Mouse (Mus musculus) limb, embryonic 10.5 days (tissue): ENCODE results near the gene Ppil4. TPM values are rescaled to one million over a fixed set of nuclear protein-coding genes. Genes with fewer than 3 reads are reported as not detected.

ENCODE experiments used
- DNase-seq: peaks from one replicate; pipeline ENCODE4 v3.0.0-alpha.2; 2017; ENCODE audit warnings: low spot score
- H3K27ac ChIP-seq: fragments of 300-500 bp; sonication (generic); 2 replicates; pipeline ENCODE4 v1.5.1; 2016; ENCODE audit warnings: mild to moderate bottlenecking
- H3K27me3 ChIP-seq: fragments of 300-500 bp; sonication (generic); 2 replicates; pipeline ENCODE4 v1.6.1; 2016; ENCODE audit warnings: low read depth, mild to moderate bottlenecking; ENCODE audit not compliant: poor library complexity, severe bottlenecking
- H3K36me3 ChIP-seq: fragments of 300-500 bp; sonication (generic); 2 replicates; pipeline ENCODE4 v1.6.1; 2016; ENCODE audit warnings: mild to moderate bottlenecking, moderate library complexity
- H3K4me1 ChIP-seq: fragments of 300-500 bp; sonication (generic); 2 replicates; pipeline ENCODE4 v1.6.1; 2016
- H3K4me3 ChIP-seq: fragments of 300-500 bp; sonication (generic); 2 replicates; pipeline ENCODE4 v1.5.1; 2016; ENCODE audit warnings: mild to moderate bottlenecking, moderate library complexity
- H3K9me3 ChIP-seq: fragments of 300-500 bp; sonication (generic); replicated peaks from 2 replicates; pipeline ENCODE4 v1.6.1; 2016; ENCODE audit warnings: mild to moderate bottlenecking
- WGBS: fragments of 180-500 bp; shearing (Covaris S2); methylation state at CpG from one replicate; pipeline ENCODE4 v1.1.7; 2016; 5-methylcytosine and 5-hydroxymethylcytosine counted together
- polyA plus RNA-seq: library from polyadenylated mRNA; unstranded; fragments of >200 nt; fragmentation: Nextera tagmentation; extraction: Ambion mirVana; gene quantifications from 2 replicates; pipeline ENCODE4 v1.2.1, GENCODE M21; 2016

Gene Ppil4
- polyA plus RNA-seq, 1 experiment from 2014 or later: 44.6 TPM

- no peaks in the 10 kb centered on the region for H3K36me3 ChIP-seq
- H3K4me1 ChIP-seq: peaks cover 9% of the 10 kb centered on the region
- no peaks in the 10 kb centered on the region for H3K9me3 ChIP-seq
- no peak overlapping the region for H3K4me3 ChIP-seq
- 87% methylated on average over 9 of the region's 9 CpGs for WGBS
- no peak overlapping the region for H3K27ac ChIP-seq
- peaks cover 10% of the 10 kb centered on the region; the same call in 1 of the 2 replicates for H3K27me3 ChIP-seq
- no peak for DNase-seq
Measured at GRCm38 (mm10) chr10:7833377-7834165, 40.9 kb downstream of the Ppil4 start.

GRCm38 (mm10) chr10:7834671-7835225, 42.1 kb downstream of the Ppil4 start:
- Histone ChIP-seq H3K27me3 (peaks cover 10% of the 10 kb centered on the region; the same call in 1 of the 2 replicates), H3K27ac (no peak overlapping the region), H3K36me3 (no peaks in the 10 kb centered on the region), H3K4me1 (peaks cover 9% of the 10 kb centered on the region), H3K9me3 (no peaks in the 10 kb centered on the region), H3K4me3 (no peak overlapping the region)
- WGBS: 75% methylated on average over 10 of the region's 10 CpGs
- DNase-seq: no peak

GRCm38 (mm10) chr10:7836902-7837301, 44.2 kb downstream of the Ppil4 start:
- Histone ChIP-seq H3K36me3 (no peaks in the 10 kb centered on the region), H3K4me1 (peaks cover 10% of the 10 kb centered on the region), H3K9me3 (no peaks in the 10 kb centered on the region), H3K27ac (no peak overlapping the region), H3K4me3 (no peak overlapping the region), H3K27me3 (peaks cover 15% of the 10 kb centered on the region; the same call in 1 of the 2 replicates)
- 73% methylated on average over 2 of the region's 2 CpGs for WGBS
- DNase-seq: no peak

- Histone ChIP-seq H3K4me1 (peaks cover 4% of the 10 kb centered on the region), H3K27me3 (peaks cover 13% of the 10 kb centered on the region; the same call in 1 of the 2 replicates), H3K4me3 (no peak overlapping the region), H3K9me3 (no peaks in the 10 kb centered on the region), H3K36me3 (no peaks in the 10 kb centered on the region), H3K27ac (no peak overlapping the region)
- no peak for DNase-seq
- WGBS: 94% methylated on average over 8 of the region's 8 CpGs
Measured at GRCm38 (mm10) chr10:7837446-7837845, 44.8 kb downstream of the Ppil4 start.

- WGBS: 92% methylated on average over 8 of the region's 8 CpGs
- Histone ChIP-seq H3K27me3 (peaks cover 13% of the 10 kb centered on the region; the same call in 1 of the 2 replicates), H3K9me3 (no peaks in the 10 kb centered on the region), H3K36me3 (no peaks in the 10 kb centered on the region), H3K4me3 (no peak overlapping the region), H3K27ac (no peak overlapping the region), H3K4me1 (0 out of 2 replicates have a peak, but pooled peaks cover 3% of the 10 kb centered on the region)
- DNase-seq: no peak
Measured at GRCm38 (mm10) chr10:7838036-7838435, 45.3 kb downstream of the Ppil4 start.

- no peak for DNase-seq
- no peak overlapping the region for H3K27ac ChIP-seq
- H3K36me3 ChIP-seq: no peaks in the 10 kb centered on the region
- peaks cover 10% of the 10 kb centered on the region; the same call in 1 of the 2 replicates for H3K27me3 ChIP-seq
- H3K4me3 ChIP-seq: no peak overlapping the region
- H3K9me3 ChIP-seq: no peaks in the 10 kb centered on the region
- H3K4me1 ChIP-seq: 0 out of 2 replicates have a peak, but pooled peaks cover 3% of the 10 kb centered on the region
- WGBS: 83% methylated on average over 5 of the region's 5 CpGs
Measured at GRCm38 (mm10) chr10:7838874-7839421, 46.3 kb downstream of the Ppil4 start.

GRCm38 (mm10) chr10:7839551-7840352, 47.1 kb downstream of the Ppil4 start:
- no peak for DNase-seq
- no peaks in the 10 kb centered on the region for H3K9me3 ChIP-seq
- no peak overlapping the region for H3K27ac ChIP-seq
- H3K4me3 ChIP-seq: no peak overlapping the region
- 0 out of 2 replicates have a peak, but pooled peaks cover 3% of the 10 kb centered on the region for H3K4me1 ChIP-seq
- 91% methylated on average over 22 of the region's 22 CpGs for WGBS
- no peaks in the 10 kb centered on the region for H3K36me3 ChIP-seq
- H3K27me3 ChIP-seq: peaks cover 6% of the 10 kb centered on the region; the same call in 1 of the 2 replicates

- H3K4me3 ChIP-seq: no peak overlapping the region
- DNase-seq: no peak
- peaks cover 6% of the 10 kb centered on the region; the same call in 1 of the 2 replicates for H3K27me3 ChIP-seq
- H3K9me3 ChIP-seq: no peaks in the 10 kb centered on the region
- no peak overlapping the region for H3K27ac ChIP-seq
- H3K4me1 ChIP-seq: 0 out of 2 replicates have a peak, but pooled peaks cover 3% of the 10 kb centered on the region
- H3K36me3 ChIP-seq: no peaks in the 10 kb centered on the region
- WGBS: 87% methylated on average over 2 of the region's 2 CpGs
Measured at GRCm38 (mm10) chr10:7840353-7840733, 47.7 kb downstream of the Ppil4 start.

GRCm38 (mm10) chr10:7840785-7841184, 48.1 kb downstream of the Ppil4 start:
- Histone ChIP-seq H3K4me3 (no peak overlapping the region), H3K27me3 (peaks cover 6% of the 10 kb centered on the region; the same call in 1 of the 2 replicates), H3K36me3 (no peaks in the 10 kb centered on the region), H3K27ac (no peak overlapping the region), H3K4me1 (0 out of 2 replicates have a peak, but pooled peaks cover 3% of the 10 kb centered on the region), H3K9me3 (no peaks in the 10 kb centered on the region)
- 62% methylated on average over 3 of the region's 3 CpGs for WGBS
- DNase-seq: no peak

- no peaks in the 10 kb centered on the region for H3K36me3 ChIP-seq
- 0 out of 2 replicates have a peak, but pooled peaks cover 3% of the 10 kb centered on the region for H3K4me1 ChIP-seq
- no peak overlapping the region for H3K27ac ChIP-seq
- peaks cover 6% of the 10 kb centered on the region; the same call in 1 of the 2 replicates for H3K27me3 ChIP-seq
- H3K4me3 ChIP-seq: no peak overlapping the region
- no peaks in the 10 kb centered on the region for H3K9me3 ChIP-seq
- WGBS: 72% methylated on average over 14 of the region's 14 CpGs
- DNase-seq: no peak
Measured at GRCm38 (mm10) chr10:7841571-7842080, 48.9 kb downstream of the Ppil4 start.

GRCm38 (mm10) chr10:7843181-7843580, 50.5 kb downstream of the Ppil4 start:
- H3K27me3 ChIP-seq: peaks cover 6% of the 10 kb centered on the region; the same call in 1 of the 2 replicates
- 0 out of 2 replicates have a peak, but pooled peaks cover 3% of the 10 kb centered on the region for H3K4me1 ChIP-seq
- H3K27ac ChIP-seq: no peak overlapping the region
- H3K9me3 ChIP-seq: no peaks in the 10 kb centered on the region
- H3K4me3 ChIP-seq: no peak overlapping the region
- no peaks in the 10 kb centered on the region for H3K36me3 ChIP-seq
- 95% methylated on average over 4 of the region's 4 CpGs for WGBS
- no peak for DNase-seq

- WGBS: 60% methylated on average over 4 of the region's 4 CpGs
- Histone ChIP-seq H3K27ac (no peak overlapping the region), H3K36me3 (no peaks in the 10 kb centered on the region), H3K4me1 (0 out of 2 replicates have a peak, but pooled peaks cover 3% of the 10 kb centered on the region), H3K4me3 (no peak overlapping the region), H3K27me3 (peaks cover 6% of the 10 kb centered on the region; the same call in 1 of the 2 replicates), H3K9me3 (no peaks in the 10 kb centered on the region)
- no peak for DNase-seq
Measured at GRCm38 (mm10) chr10:7844161-7844560, 51.5 kb downstream of the Ppil4 start.
